Mouse (Mus musculus) testis, adult 10 weeks (tissue): Measurements from ENCODE around the gene Cxcr2. TPM values are rescaled to one million over a fixed set of nuclear protein-coding genes. Genes with fewer than 3 reads are reported as not detected.

Source experiments
- polyA plus RNA-seq: library from polyadenylated mRNA; stranded (reverse); fragments of 350-450 nt; fragmentation: Illumina TruSeq; extraction: RNeasy Lipid Tissue Mini Kit (QIAGEN cat#74804); gene quantifications from one replicate; pipeline ENCODE4 v1.2.3, GENCODE M21; 2014; ENCODE audit warnings: low read depth, low replicate concordance

The Cxcr2 gene
- not detected for polyA plus RNA-seq

DNA sequence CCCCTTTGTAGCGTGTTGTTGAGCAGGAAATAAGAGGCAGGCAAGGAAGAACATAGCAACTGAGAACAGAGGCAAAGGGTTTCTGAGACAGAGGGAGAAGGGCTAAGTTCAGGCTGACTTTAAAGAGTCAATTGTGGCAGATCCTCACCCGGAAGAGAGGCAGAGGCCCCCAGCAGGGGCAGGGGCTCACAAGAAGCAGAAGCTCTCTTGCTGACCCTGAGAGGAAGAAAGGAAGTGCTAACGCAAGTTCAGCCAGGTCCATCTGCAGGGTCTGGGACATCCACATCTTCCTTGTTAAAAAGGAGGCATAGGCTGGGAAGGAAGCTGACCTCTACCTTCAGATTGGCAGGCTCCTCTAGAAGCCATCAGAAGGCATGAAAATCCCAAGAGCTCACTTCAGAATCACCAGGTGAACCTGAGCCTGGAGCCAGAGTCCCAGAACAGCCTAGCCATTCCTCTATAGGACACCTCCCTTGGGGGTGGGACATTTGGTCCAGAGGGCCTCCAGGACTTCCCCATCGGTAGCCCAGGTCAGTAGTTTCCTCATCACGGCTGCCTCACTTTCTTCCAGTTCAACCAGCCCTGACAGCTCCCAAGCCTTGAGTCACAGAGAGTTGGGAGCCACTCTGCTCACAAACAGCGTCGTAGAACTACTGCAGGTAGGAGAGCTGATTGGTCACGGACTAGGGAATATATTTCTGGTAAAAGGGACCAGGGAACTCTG, at the start of gene Cxcr2:
Gene Cxcr2 (plus strand): TSS at position 529 of the 724 bp plus-strand sequence.

DNA sequence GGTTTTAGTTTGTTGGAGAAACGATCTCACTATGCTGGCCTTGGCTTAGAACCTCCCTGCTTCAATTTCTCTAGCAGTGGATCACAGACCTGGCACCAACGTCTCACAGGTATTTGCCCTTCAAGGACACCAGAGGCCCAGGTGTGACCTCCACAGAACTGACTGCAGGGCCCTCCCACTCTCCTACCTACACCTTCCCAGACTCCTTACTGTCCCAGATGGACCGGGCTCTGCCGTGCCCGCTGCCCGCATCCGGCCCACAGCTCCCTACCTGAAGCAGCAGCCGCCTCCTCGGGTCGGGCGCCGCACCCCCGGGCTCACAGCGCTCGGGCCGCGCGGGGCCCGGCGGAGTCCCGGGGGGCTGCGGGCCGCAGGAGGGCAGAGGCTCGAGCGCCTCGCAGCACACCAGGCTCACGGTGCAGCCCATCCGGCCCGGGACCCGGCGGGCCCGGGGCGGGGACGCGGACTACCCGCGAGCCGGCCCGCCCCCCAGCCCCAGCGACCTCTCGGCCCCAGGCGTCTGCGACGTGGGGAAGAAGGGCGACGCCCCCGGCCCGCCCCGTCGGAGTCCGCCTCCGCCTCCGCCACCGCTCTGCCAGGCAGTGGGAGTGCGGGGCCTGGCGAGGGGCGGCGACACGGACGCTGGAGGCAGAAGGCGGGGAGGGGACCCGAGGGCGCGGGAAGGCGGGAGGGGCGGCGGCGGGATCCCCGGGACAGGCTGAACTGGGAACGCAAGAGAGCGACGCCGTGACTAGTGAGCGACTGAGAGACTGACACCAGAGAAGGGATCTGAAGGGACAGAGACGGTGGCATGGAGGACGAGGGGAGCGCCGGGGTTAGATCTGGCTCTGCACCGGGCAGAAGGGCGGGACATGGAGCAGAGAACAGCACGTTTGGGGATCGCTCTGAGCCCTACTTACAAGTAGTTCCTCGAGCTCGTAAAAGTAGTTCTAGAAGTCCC, 29.5 kb upstream of the Cxcr2 start, which contains the start of gene Tns1:
Gene Tns1 (minus strand): TSS at position 429 of the 961 bp plus-strand sequence.

DNA sequence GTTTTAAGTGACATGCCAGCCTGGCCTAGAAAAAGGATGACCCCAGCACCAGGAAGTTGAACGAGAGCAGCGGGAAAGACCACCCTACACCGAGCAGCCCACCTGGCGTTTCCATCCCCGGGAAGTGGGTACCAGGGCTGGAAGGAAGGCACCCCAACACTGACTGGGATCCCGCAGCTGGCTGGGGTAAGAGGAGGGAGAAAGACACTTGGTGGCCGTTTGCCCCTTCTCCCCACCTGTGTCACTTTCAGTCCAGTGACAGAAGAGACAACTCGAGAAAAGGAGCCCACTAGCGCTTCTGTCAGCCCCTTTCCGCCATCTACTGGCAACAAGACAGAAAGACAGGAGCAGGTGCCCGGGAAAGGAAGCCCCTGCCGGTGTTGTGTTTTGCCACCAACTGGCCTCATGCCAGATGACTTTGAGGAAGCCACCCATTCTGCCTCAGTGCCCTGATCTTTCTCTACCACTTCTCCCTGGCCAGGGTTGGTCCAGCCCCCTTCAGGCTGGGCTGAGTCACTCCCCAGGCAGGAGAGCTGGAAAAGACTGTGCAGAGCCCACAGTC, 28.7 kb upstream of the Cxcr2 start, which contains the start of gene Rufy4:
Gene Rufy4 (plus strand): TSS at position 551 of the 562 bp plus-strand sequence.

DNA sequence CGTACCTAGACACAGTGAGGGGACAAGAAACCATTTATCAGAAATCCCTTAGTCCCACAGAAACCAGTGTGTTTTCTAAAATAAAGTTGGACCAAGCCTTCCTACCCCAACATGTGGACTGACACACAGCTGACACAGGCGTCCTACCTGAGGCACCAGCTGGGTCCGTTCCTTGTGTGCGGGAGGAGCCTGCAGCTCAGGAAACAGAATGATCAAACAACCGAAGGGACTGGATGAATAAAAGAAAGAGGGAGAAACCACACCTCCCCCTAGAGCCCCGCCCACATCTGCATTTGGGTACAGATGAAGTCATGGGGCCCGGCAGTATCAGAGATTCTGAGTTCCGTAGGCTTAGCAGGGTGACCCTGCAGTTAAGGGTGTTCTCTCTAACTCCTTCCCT, 40.7 kb downstream of the Cxcr2 start, which contains the start of gene Cxcr1:
Gene Cxcr1 (minus strand): TSS at position 187 of the 400 bp plus-strand sequence.

Other genes starting within 250 kb of the Cxcr2 start
- 12.4 TPM for gene Tns1, start 29.5 kb upstream of the Cxcr2 start, polyA plus RNA-seq
- gene Rufy4, start 28.4 kb upstream of the Cxcr2 start, polyA plus RNA-seq: 0.08 TPM
- gene Cxcr1, start 40.6 kb downstream of the Cxcr2 start, polyA plus RNA-seq: not detected
- 310 TPM for gene Arpc2, start 82.1 kb downstream of the Cxcr2 start, polyA plus RNA-seq
- not detected for gene Gpbar1, start 124.6 kb downstream of the Cxcr2 start, polyA plus RNA-seq
- gene Aamp, start 130.7 kb downstream of the Cxcr2 start, polyA plus RNA-seq: 17.6 TPM
- gene Pnkd, start 130.9 kb downstream of the Cxcr2 start, polyA plus RNA-seq: 4.7 TPM
- 2.1 TPM for gene Tmbim1, start 151.6 kb downstream of the Cxcr2 start, polyA plus RNA-seq
- 8.5 TPM for gene Catip, start 208.1 kb downstream of the Cxcr2 start, polyA plus RNA-seq
- gene Slc11a1, start 221.2 kb downstream of the Cxcr2 start, polyA plus RNA-seq: 0.35 TPM
- 2.3 TPM for gene Ctdsp1, start 237.5 kb downstream of the Cxcr2 start, polyA plus RNA-seq